Mouse (Mus musculus) embryonic facial prominence, embryonic 10.5 days (tissue): ENCODE data around the gene Cttnbp2. TPM values are rescaled to one million over a fixed set of nuclear protein-coding genes. Genes with fewer than 3 reads are reported as not detected.
A peak's percentile ranks its signal among the peaks of the same experiment; 100 is the strongest.
"Not testable (repeated sequence)": the region's sequence is repeated elsewhere in the genome, so short reads cannot be mapped to it uniquely, and the experiment has no call there.

Experiments
- DNase-seq: peaks from one replicate; pipeline ENCODE4 v3.0.0-alpha.2; 2017; ENCODE audit warnings: low spot score
- H3K27ac ChIP-seq: fragments of 300-500 bp; sonication (generic); replicated peaks from 2 replicates; pipeline ENCODE4 v1.5.1; 2016; ENCODE audit warnings: mild to moderate bottlenecking
- H3K27me3 ChIP-seq: fragments of 300-500 bp; sonication (generic); replicated peaks from 2 replicates; pipeline ENCODE4 v1.6.1; 2016; ENCODE audit warnings: low read depth, mild to moderate bottlenecking; ENCODE audit not compliant: poor library complexity, severe bottlenecking
- H3K36me3 ChIP-seq: fragments of 300-500 bp; sonication (generic); replicated peaks from 2 replicates; pipeline ENCODE4 v1.6.1; 2016; ENCODE audit warnings: mild to moderate bottlenecking, moderate library complexity
- H3K4me1 ChIP-seq: fragments of 300-500 bp; sonication (generic); 2 replicates; pipeline ENCODE4 v1.6.1; 2016
- H3K4me3 ChIP-seq: fragments of 300-500 bp; sonication (generic); 2 replicates; pipeline ENCODE4 v1.5.1; 2016; ENCODE audit warnings: mild to moderate bottlenecking, moderate library complexity
- H3K9me3 ChIP-seq: fragments of 300-500 bp; sonication (generic); 2 replicates; pipeline ENCODE4 v1.6.1; 2016; ENCODE audit warnings: mild to moderate bottlenecking
- WGBS: fragments of 180-500 bp; shearing (Covaris S2); methylation state at CpG from one replicate; pipeline ENCODE4 v1.1.7; 2016; 5-methylcytosine and 5-hydroxymethylcytosine counted together
- polyA plus RNA-seq: library from polyadenylated mRNA; unstranded; fragments of >200 nt; fragmentation: Nextera tagmentation; extraction: Ambion mirVana; gene quantifications from 2 replicates; pipeline ENCODE4 v1.2.1, GENCODE M21; 2016

The Cttnbp2 gene
- polyA plus RNA-seq, 1 experiment from 2014 or later = 14.9 TPM

DNA sequence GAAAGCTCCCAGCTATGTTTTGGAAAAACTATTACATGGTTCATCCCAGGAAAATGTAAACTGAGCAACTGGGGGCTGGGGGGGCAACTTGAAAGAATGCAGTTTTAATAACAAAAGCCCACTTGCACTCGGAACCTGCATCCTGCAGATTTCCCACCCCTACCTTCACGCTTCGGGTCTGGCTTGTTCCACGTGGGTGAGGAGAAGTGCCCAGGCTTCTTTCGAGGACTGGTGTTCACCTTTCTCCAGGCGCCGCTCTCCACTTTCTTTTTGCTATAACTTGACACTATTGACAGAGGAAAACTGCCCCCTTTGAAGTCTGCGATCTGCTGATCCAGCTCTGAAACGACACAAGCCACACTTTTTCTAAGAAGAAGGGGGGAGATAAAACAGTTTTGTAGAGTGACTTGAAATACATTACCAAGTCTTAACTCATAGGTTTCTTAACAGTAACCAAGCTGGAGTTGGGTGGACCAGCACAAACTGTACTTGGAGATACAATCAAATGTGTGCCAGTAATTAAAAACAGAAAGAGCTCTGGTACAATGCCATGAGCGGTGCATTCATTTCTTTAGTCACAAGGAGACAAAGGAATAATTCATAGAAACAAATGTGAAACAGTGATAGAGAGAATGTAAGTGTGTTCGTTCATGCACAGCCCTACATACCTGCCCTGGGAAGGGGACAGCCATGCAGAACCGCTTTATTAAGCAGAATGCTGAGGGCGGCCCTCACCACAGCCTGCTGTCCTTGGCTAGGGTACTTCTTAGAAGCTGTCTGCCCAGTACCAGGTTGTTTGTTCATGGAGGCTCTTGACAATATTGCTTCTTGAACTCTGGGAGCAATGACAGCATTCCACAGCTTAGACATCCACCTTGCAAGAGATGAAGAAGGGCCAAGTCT, 134.1 kb downstream of the Cttnbp2 start:
- H3K9me3 ChIP-seq = no peaks in the 10 kb centered on the region
- no peak overlapping the region for H3K27ac ChIP-seq
- no peak overlapping the region for H3K4me3 ChIP-seq
- H3K27me3 ChIP-seq = no peaks in the 10 kb centered on the region
- H3K4me1 ChIP-seq = peaks cover 7% of the 10 kb centered on the region; the same call in 1 of the 2 replicates
- 80% methylated on average over 13 of the region's 13 CpGs for WGBS
- DNase-seq = no peak
- peaks cover 10% of the 10 kb centered on the region for H3K36me3 ChIP-seq

DNA sequence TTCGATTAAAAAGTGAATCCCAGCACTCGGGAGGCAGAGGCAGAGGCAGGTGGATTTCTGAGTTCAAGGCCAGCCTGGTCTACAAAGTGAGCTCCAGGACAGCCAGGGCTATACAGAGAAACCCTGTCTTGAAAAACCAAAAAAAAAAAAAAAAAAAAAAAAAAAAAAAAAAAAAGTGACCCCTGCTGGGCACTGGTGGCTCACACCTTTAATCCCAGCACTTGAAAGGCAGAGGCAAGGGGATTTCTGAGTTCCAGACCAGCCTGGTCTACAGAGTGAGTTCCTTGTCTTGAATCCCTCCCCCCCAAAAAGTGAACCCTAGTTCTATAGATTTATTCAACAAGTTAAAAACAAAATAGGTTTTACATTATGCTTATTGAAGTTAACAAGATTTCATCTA, 136.9 kb downstream of the Cttnbp2 start:
- not testable (repeated sequence) for H3K27ac ChIP-seq, H3K9me3 ChIP-seq, H3K4me1 ChIP-seq, H3K27me3 ChIP-seq, DNase-seq, H3K4me3 ChIP-seq
- 86% methylated on average over 2 of the region's 2 CpGs for WGBS
- H3K36me3 ChIP-seq = peaks cover 10% of the 10 kb centered on the region

DNA sequence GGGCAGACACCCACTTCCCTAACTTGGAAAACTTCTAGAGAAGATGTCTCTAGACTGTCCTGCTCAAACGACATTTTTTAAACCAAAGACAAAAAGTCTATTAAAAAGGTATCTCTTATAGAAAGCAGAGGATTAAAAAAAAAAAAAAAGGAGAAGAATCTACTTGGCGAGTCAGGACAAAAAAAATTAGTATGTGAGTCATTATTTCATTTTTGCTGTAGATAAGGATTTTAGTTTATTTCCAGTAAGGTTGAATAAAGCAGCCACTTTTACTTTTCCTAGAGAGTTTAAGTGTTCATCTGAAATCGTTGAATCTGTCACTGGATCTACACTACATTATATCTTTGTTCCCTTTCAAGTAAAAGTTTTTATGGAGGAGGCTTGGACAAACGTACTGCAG, 139.9 kb downstream of the Cttnbp2 start:
- 76% methylated on average over 4 of the region's 4 CpGs for WGBS
- Histone ChIP-seq H3K4me3 (no peak overlapping the region), H3K4me1 (no peaks in the 10 kb centered on the region), H3K27me3 (no peaks in the 10 kb centered on the region), H3K9me3 (no peaks in the 10 kb centered on the region), H3K36me3 (no peaks in the 10 kb centered on the region), H3K27ac (no peak overlapping the region)
- no peak for DNase-seq

DNA sequence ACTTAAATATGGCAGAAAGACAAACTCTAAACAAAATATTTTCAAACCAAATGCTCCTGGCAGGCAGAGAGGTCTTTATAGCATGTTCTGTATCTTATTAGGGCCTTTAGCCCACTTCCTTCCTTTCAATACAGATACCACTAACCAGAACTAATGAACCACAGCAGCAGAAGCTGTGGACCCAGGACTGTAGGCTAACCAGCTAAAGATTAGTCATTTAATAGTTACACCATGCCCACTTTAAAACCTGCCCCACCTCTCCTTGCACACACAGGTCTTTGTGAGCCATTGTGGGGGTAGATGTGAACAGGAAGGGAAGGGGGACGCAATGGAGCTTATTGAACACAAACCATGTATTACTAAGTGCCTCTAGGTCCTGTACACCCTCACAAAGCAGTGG, 141.0 kb downstream of the Cttnbp2 start:
- Histone ChIP-seq H3K36me3 (no peaks in the 10 kb centered on the region), H3K27ac (no peak overlapping the region), H3K9me3 (no peaks in the 10 kb centered on the region), H3K4me1 (no peaks in the 10 kb centered on the region), H3K4me3 (no peak overlapping the region), H3K27me3 (no peaks in the 10 kb centered on the region)
- DNase-seq = no peak
- WGBS = 76% methylated on average over 1 of the region's 1 CpGs

DNA sequence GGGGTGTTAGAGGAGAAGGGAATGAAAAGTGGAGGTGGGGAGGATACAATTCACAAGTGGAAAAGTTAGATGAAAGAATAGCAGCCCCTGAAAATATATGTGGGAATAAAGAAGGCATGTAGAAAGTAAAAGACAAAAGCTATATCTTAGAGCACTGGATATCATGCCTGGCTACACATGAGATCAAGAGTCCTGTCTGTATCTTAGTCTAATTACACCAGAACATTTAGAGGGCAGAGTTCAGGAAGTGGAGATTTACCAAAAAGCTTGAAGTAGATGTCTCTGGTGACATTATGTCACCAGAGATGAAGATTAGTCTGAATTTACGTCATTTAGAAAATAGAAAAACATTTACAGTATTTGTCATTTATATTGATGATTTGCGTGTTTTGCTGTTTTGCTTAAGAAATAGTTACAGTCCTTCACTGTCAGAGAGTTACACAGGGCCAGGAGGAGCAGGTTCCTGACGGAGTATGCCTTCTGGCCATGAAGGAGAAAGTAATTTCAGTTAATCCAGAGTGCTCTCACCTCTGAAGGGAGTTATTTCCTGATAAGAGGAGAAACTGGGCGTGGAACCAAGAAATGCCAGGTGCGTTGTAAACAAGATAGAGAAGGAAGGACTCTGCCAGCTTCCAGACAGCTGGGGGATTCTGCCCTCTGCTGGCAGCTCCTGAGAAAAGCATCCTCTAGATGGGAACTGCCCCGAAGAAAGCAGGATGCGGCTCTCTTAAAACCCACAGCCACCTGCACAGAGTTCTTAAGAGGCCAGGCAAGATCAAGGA, 142.0 kb downstream of the Cttnbp2 start:
- H3K9me3 ChIP-seq = no peaks in the 10 kb centered on the region
- H3K27me3 ChIP-seq = no peaks in the 10 kb centered on the region
- no peak overlapping the region for H3K4me3 ChIP-seq
- peak; percentile 71 for DNase-seq
- 36% methylated on average over 7 of the region's 7 CpGs for WGBS
- H3K27ac ChIP-seq = no peak overlapping the region
- H3K4me1 ChIP-seq = no peaks in the 10 kb centered on the region
- H3K36me3 ChIP-seq = no peaks in the 10 kb centered on the region

DNA sequence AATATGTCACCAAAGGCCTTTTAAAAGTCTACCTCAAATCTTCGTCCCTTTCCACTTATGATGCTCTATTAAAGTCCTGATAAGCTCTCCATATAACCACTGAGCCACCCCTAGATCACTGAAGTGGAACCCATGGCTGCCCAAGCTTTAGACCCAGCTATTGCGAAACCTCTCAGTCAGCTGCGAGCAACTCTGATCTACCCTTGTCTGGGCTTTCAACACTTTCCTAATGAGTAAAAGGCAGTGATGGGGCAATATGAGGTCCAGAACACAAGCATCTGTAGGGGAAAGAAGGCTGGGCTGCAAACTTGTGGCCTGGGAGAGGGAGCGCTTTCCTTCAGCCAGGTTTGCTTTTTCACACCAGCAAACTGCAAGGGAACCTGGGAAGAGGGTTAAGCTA, 144.9 kb downstream of the Cttnbp2 start:
- WGBS = 92% methylated on average over 4 of the region's 4 CpGs

DNA sequence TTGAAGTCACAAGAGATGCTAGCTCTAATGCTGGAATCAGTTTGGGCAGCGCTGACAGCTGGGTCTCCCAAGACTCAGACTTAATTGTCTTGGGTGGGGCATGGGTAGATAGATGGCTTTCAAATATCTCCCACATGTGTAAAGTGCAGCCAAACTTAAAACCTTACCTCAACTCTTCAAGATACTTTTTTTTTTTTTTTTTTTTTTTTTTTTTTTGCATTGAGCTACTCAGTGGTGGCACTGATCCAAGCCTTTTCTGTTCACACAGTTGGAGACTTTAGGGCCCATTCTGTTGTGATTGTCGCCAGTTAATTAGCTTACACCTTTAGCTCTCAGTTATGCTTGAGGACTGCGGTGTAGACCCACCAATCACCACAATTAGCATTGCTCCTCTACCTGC, 145.6 kb downstream of the Cttnbp2 start:
- Histone ChIP-seq H3K27me3 (no peaks in the 10 kb centered on the region), H3K27ac (no peak overlapping the region), H3K9me3 (no peaks in the 10 kb centered on the region), H3K4me1 (no peaks in the 10 kb centered on the region), H3K36me3 (no peaks in the 10 kb centered on the region), H3K4me3 (no peak overlapping the region)
- no peak for DNase-seq
- 75% methylated on average over 3 of the region's 3 CpGs for WGBS

More for the DNA sequence above, 144.9 kb downstream of the Cttnbp2 start:
- Histone ChIP-seq H3K27me3 (no peaks in the 10 kb centered on the region), H3K4me1 (no peaks in the 10 kb centered on the region), H3K36me3 (no peaks in the 10 kb centered on the region), H3K27ac (no peak overlapping the region), H3K9me3 (no peaks in the 10 kb centered on the region), H3K4me3 (no peak overlapping the region)
- DNase-seq = no peak

DNA sequence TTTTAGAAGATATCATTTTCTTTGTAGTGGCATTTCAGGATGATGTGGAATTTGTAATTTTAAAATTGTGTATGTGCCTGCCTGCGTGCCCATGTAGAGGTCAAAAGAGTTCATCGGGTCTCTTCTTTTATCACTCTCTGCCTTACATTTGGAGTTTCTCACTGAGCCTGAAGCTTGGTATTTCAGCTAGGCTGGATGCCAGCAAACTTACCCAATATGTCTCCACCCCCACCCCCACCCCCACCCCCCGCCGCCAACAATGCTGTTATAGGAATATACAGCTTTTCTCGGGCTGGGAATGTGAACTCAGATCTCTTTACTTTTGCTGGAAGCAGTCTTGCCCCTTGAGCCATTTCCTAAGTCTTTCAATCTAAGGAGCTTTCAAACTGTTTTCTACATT, 152.4 kb downstream of the Cttnbp2 start:
- no peaks in the 10 kb centered on the region for H3K36me3 ChIP-seq
- H3K9me3 ChIP-seq = no peaks in the 10 kb centered on the region
- H3K4me3 ChIP-seq = no peak overlapping the region
- H3K27ac ChIP-seq = no peak overlapping the region
- no peak for DNase-seq
- no peaks in the 10 kb centered on the region for H3K4me1 ChIP-seq
- WGBS = 89% methylated on average over 5 of the region's 5 CpGs
- H3K27me3 ChIP-seq = no peaks in the 10 kb centered on the region

DNA sequence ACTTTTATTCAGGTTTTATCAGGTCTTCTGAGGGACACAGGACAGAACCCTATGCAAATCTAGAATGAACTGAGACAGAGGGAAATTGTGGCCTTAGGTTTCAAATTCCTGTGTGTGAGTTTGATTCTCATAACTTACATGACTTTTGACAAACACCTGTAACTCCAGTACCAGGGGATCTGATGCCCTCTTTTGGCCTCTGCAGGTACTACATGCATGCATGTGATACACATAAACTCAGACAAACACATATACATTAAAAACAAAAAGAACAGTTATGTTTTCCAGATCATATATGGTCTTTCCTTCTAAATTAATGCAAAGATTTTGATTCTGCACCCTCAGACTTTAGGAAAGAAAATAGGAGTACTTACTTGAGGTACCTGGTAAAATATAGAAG, 153.7 kb downstream of the Cttnbp2 start:
- H3K27me3 ChIP-seq = no peaks in the 10 kb centered on the region
- no peak for DNase-seq
- no peak overlapping the region for H3K27ac ChIP-seq
- no peak overlapping the region for H3K4me3 ChIP-seq
- no peaks in the 10 kb centered on the region for H3K4me1 ChIP-seq
- H3K9me3 ChIP-seq = no peaks in the 10 kb centered on the region
- H3K36me3 ChIP-seq = no peaks in the 10 kb centered on the region

DNA sequence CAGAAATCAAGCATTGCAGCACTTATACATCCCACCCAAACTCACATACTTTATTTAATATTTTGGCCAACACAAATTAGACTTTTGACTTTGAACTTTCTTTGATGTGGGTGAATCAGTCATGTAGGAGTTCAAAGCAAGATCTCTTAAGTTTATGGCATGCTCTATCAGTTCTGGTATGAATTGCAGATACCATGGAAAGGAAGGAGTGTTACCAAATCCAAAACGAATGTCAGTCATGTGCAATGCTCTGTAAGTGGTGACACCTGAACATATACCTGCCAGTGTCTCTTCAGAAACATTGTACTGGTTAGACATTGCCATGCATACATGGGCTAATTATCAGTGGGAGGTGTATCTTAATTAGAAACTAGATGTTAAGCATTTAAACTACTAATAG, 154.5 kb downstream of the Cttnbp2 start:
- Histone ChIP-seq H3K4me1 (no peaks in the 10 kb centered on the region), H3K4me3 (no peak overlapping the region), H3K27ac (no peak overlapping the region), H3K36me3 (no peaks in the 10 kb centered on the region), H3K27me3 (no peaks in the 10 kb centered on the region), H3K9me3 (no peaks in the 10 kb centered on the region)
- WGBS = 88% methylated on average over 1 of the region's 1 CpGs
- no peak for DNase-seq

DNA sequence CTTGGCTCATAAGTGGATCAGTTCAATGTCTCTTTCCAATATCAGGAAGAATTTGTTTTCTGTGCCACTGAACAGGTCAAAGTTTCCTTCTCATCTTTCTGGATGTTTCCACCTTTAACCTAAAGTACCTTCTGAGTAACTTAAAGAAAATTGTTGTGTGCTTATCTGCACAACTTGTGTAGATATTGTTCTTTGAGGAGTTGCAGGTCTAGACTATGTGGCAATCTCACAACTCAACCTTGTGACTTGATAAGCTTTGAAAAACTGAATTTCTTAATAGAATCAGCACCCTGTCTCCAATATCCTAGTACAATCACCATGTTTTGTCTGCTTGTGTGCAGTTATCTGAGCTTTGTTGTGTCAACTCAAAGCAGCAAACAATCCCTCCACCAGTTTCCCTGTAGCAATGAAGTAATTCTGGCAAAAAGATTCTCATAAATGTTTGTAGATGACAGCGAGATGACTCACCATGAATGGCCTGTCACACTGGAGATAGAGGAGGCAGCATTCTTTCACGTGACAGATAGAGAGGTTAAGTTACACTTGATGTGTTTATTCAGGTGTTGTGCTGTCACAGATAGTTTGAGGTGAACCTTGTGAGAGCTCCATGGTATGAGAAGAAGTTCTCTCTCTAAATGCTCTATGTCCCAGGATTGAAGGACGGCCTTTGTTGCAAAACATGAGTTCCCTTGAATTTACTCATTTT, 165.3 kb downstream of the Cttnbp2 start:
- H3K36me3 ChIP-seq = no peaks in the 10 kb centered on the region
- no peak for DNase-seq

DNA sequence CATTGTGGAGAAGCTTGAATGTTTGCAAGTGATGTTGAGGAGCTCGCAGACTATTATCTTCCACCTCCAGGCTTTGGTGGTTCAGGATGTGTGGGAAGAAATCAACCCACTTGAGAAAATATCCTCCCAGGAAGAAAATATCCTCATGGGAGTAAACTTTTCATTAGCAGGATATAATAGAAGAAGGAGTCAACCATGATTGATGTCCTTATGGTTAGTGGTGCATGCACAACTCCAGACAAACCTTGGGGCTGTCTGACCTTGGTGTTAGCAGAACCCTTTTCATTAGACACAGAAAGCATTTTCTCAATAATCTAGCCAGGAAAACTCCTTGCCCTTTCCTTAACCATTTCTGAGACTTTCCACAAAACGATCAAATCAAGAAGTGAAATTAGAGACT, 170.4 kb downstream of the Cttnbp2 start:
- Histone ChIP-seq H3K4me3 (no peak overlapping the region), H3K36me3 (no peaks in the 10 kb centered on the region), H3K4me1 (no peaks in the 10 kb centered on the region), H3K27ac (no peak overlapping the region), H3K9me3 (no peaks in the 10 kb centered on the region), H3K27me3 (no peaks in the 10 kb centered on the region)
- 87% methylated on average over 2 of the region's 2 CpGs for WGBS
- no peak for DNase-seq

More for the DNA sequence above, 165.3 kb downstream of the Cttnbp2 start:
- Histone ChIP-seq H3K27ac (no peak overlapping the region), H3K4me1 (no peaks in the 10 kb centered on the region), H3K4me3 (no peak overlapping the region), H3K27me3 (no peaks in the 10 kb centered on the region), H3K9me3 (no peaks in the 10 kb centered on the region)
- 58% methylated on average over 3 of the region's 3 CpGs for WGBS
